Comparison of ENCODE assay signal across 10 mouse cellular contexts in genomic region chr8:3417455-3417854, GRCm38 (mm10). TPM values are rescaled to one million over a fixed set of nuclear protein-coding genes. Genes with fewer than 3 reads are reported as not detected.
A peak's percentile ranks its signal among the peaks of the same experiment; 100 is the strongest.
DNase-seq lines count a peak whose midpoint lies in the region; ATAC-seq and TF ChIP-seq lines count a peak whose summit lies in the region.
"Had no signal": no experiment of that assay in that cellular context is flagged by ENCODE, and none has a peak within 500 bp of the region (broad histone marks: within the 10 kb centered on the region; RNA-seq: fewer than 3 reads in every experiment).

No protein-coding gene starts in this region.

- peak; percentile 17 for DNase-seq in adrenal gland, adult 2 months
- no peak for DNase-seq in adrenal gland, postnatal 25 days
- peak; percentile 61 for DNase-seq in NIH3T3 (ENCODE audit: low read depth)
- DNase-seq in heart, postnatal 0 days (ENCODE audit: low spot score) = no peak
- no peak for DNase-seq in testis, postnatal 10 days (ENCODE audit: low spot score)
- DNase-seq in frontal cortex, adult 2 months (ENCODE audit: extremely low spot score in 1 of 2, low spot score in 1 of 2) = no peak
- DNase-seq in gastrocnemius, postnatal 10 days = no peak

- ATAC-seq in heart, postnatal 0 days (ENCODE audit: insufficient read depth, low read depth) = 0 out of 2 replicates have a peak, but pooled peaks have one; percentile 7
- ATAC-seq in liver, embryonic 16.5 days (ENCODE audit: low read depth) = peak; percentile 59

- H3K36me3 ChIP-seq in heart, postnatal 0 days (replicated peaks; ENCODE audit: control insufficient read depth, insufficient read depth, low read length) = no peaks in the 10 kb centered on the region
- no peaks in the 10 kb centered on the region for H3K36me3 ChIP-seq in liver, embryonic 16.5 days (ENCODE audit: control insufficient read depth, insufficient read depth)
- H3K36me3 ChIP-seq: neural tube, embryonic 13.5 days had no signal

- TF ChIP-seq CTCF in heart, postnatal 0 days (IDR thresholded peaks at IDR 0.05; ENCODE audit: low read depth) = no peak

- WGBS in heart, postnatal 0 days = 24% methylated on average over 8 of the region's 8 CpGs
- 30% methylated on average over 8 of the region's 8 CpGs for WGBS in liver, embryonic 16.5 days (ENCODE audit: insufficient replicate concordance)

- H3K27me3 ChIP-seq in heart, postnatal 0 days (ENCODE audit: control insufficient read depth, insufficient read depth, low read length) = no peaks in the 10 kb centered on the region
- H3K27me3 ChIP-seq in liver, embryonic 16.5 days (ENCODE audit: control insufficient read depth, insufficient read depth, low read depth, low read length) = no peaks in the 10 kb centered on the region
- H3K27me3 ChIP-seq: neural tube, embryonic 13.5 days had no signal

- H3K9me3 ChIP-seq in heart, postnatal 0 days (replicated peaks; ENCODE audit: control insufficient read depth, low read length) = no peaks in the 10 kb centered on the region
- H3K9me3 ChIP-seq in liver, embryonic 16.5 days (replicated peaks; ENCODE audit: control insufficient read depth, low read length) = no peaks in the 10 kb centered on the region
- H3K9me3 ChIP-seq: neural tube, embryonic 13.5 days had no signal

- H3K4me1 ChIP-seq in heart, postnatal 0 days (ENCODE audit: control insufficient read depth, insufficient read depth) = peaks cover 52% of the 10 kb centered on the region
- H3K4me1 ChIP-seq in liver, embryonic 16.5 days (ENCODE audit: control insufficient read depth, low read depth, low read length) = peaks cover 15% of the 10 kb centered on the region

- no peak overlapping the region for H3K4me2 ChIP-seq in heart, postnatal 0 days (ENCODE audit: low read depth, low read length)
- H3K4me2 ChIP-seq in liver, embryonic 16.5 days (ENCODE audit: low read depth, low read length) = no peak overlapping the region
- H3K4me2 ChIP-seq: neural tube, embryonic 13.5 days had no signal

- no peak overlapping the region for H3K9ac ChIP-seq in heart, postnatal 0 days (replicated peaks; ENCODE audit: low read depth, low read length)
- H3K9ac ChIP-seq in liver, embryonic 16.5 days (ENCODE audit: low read depth, low read length) = no peak overlapping the region
- H3K9ac ChIP-seq: neural tube, embryonic 13.5 days had no signal

- no peak for TF ChIP-seq EP300 in heart, postnatal 0 days (IDR thresholded peaks at IDR 0.05; ENCODE audit: low read depth)

- H3K27ac ChIP-seq in heart, postnatal 0 days (ENCODE audit: low read depth) = peak overlapping the region; percentile 66
- 0 out of 2 replicates have a peak overlapping the region, but pooled peaks have one; percentile 25 for H3K27ac ChIP-seq in liver, embryonic 16.5 days (ENCODE audit: low read length)
- H3K27ac ChIP-seq: neural tube, embryonic 13.5 days had no signal

- no peak overlapping the region for H3K4me3 ChIP-seq in heart, postnatal 0 days (ENCODE audit: low read depth, low read length)
- H3K4me3 ChIP-seq in liver, embryonic 16.5 days (ENCODE audit: low read depth, low read length) = no peak overlapping the region
- H3K4me3 ChIP-seq: neural tube, embryonic 13.5 days had no signal

RNA-seq across cellular contexts. Expression of gene Arhgef18, which starts 24.6 kb away (rescaled TPM):
- 10 to 100 TPM; 28.1 to 36.1 TPM for total RNA-seq in adrenal gland, adult 2 months (2021)
- 43.2 and 48.4 TPM in 2 replicates for polyA plus RNA-seq in adrenal gland, adult 2 months (2012; rRNA removed)
- total RNA-seq in adrenal gland, postnatal 25 days (2021) = 30.6 and 53.5 TPM in 2 replicates
- total RNA-seq in heart, postnatal 0 days (2014; rRNA removed; ENCODE audit: low replicate concordance) = 12.6 and 28.8 TPM in 2 replicates
- 2.8 and 3.4 TPM in 2 replicates for polyA plus RNA-seq in heart, postnatal 0 days (2015; fragmentation: Nextera tagmentation; extraction: Ambion mirVana)
- 2.1 and 2.6 TPM in 2 replicates for polyA plus RNA-seq in liver, embryonic 16.5 days (2015; fragmentation: Nextera tagmentation; extraction: Ambion mirVana)
- 29.1 and 33.8 TPM in 2 replicates for polyA plus RNA-seq in frontal cortex, adult 2 months (2012; rRNA removed)
- 10 to 100 TPM in 1 of 2 experiments, 1 to 10 TPM in 1; 9.3 to 14.2 TPM for total RNA-seq in gastrocnemius, postnatal 10 days (2021)

RNA-seq across cellular contexts. Expression of gene Pex11g, which starts 50.0 kb away (rescaled TPM):
- total RNA-seq in adrenal gland, adult 2 months (2021) = 10 to 100 TPM; 10.4 TPM
- 11.8 and 16.9 TPM in 2 replicates for polyA plus RNA-seq in adrenal gland, adult 2 months (2012; rRNA removed)
- 11.2 and 12.4 TPM in 2 replicates for total RNA-seq in adrenal gland, postnatal 25 days (2021)
- total RNA-seq in heart, postnatal 0 days (2014; rRNA removed; ENCODE audit: low replicate concordance) = 8.9 and 14.1 TPM in 2 replicates
- polyA plus RNA-seq in heart, postnatal 0 days (2015; fragmentation: Nextera tagmentation; extraction: Ambion mirVana) = 6.8 and 7.3 TPM in 2 replicates
- 8.1 and 8.5 TPM in 2 replicates for polyA plus RNA-seq in liver, embryonic 16.5 days (2015; fragmentation: Nextera tagmentation; extraction: Ambion mirVana)
- polyA plus RNA-seq in frontal cortex, adult 2 months (2012; rRNA removed) = 1.6 and 2.0 TPM in 2 replicates
- 1 to 10 TPM; 3.0 to 3.6 TPM for total RNA-seq in gastrocnemius, postnatal 10 days (2021)

RNA-seq across cellular contexts. Expression of gene Tex45, which starts 53.2 kb away (rescaled TPM):
- under 1 TPM in 1 of 2 experiments, not detected in 1; 0.17 TPM for total RNA-seq in adrenal gland, adult 2 months (2021)
- 0.16 and 0.17 TPM in 2 replicates for polyA plus RNA-seq in adrenal gland, adult 2 months (2012; rRNA removed)
- total RNA-seq in adrenal gland, postnatal 25 days (2021) = not detected in 2 replicates
- total RNA-seq in heart, postnatal 0 days (2014; rRNA removed; ENCODE audit: low replicate concordance) = not detected in 2 replicates
- not detected in 2 replicates for polyA plus RNA-seq in heart, postnatal 0 days (2015; fragmentation: Nextera tagmentation; extraction: Ambion mirVana)
- not detected in 2 replicates for polyA plus RNA-seq in liver, embryonic 16.5 days (2015; fragmentation: Nextera tagmentation; extraction: Ambion mirVana)
- polyA plus RNA-seq in frontal cortex, adult 2 months (2012; rRNA removed) = 0.19 and 0.28 TPM in 2 replicates
- under 1 TPM in 1 of 2 experiments, not detected in 1; 0.14 TPM for total RNA-seq in gastrocnemius, postnatal 10 days (2021)
- total RNA-seq: hematopoietic stem cell, adult 5-6 weeks had no signal

Comparison
In these comparisons a context has a peak if more than half of its experiments do, and no peak if none do; other contexts are left out.
1. DNase-seq: peak in adrenal gland, adult 2 months (single experiment) and NIH3T3 (single experiment); none in adrenal gland, postnatal 25 days (single experiment), heart, postnatal 0 days (single experiment), testis, postnatal 10 days (single experiment), frontal cortex, adult 2 months (0 of 2) and gastrocnemius, postnatal 10 days (single experiment).